Mouse (Mus musculus) monocyte, adult 59 days (primary cell): Measurements from ENCODE around the gene Ngly1. TPM values are rescaled to one million over a fixed set of nuclear protein-coding genes. Genes with fewer than 3 reads are reported as not detected.

Experiments
- total RNA-seq, 2 experiments: library from RNA; stranded (reverse); gene quantifications; one replicate each; pipeline ENCODE4 v1.2.4; 2023

Gene Ngly1
- 10 to 100 TPM; 45.6 to 51.3 TPM for total RNA-seq

GRCm38 (mm10) chr14:16249171-16249874, at the start of gene Ngly1, which contains the start of gene Oxsm:
TSS of gene Ngly1 (plus strand) at chr14:16249280.
TSS of gene Oxsm (minus strand) at chr14:16249808.

Other genes with a start within 250 kb of the Ngly1 start
- 10 to 100 TPM in 1 of 2 experiments, 1 to 10 TPM in 1; 7.7 to 11.1 TPM for gene Oxsm, start 528 bp downstream of the Ngly1 start, total RNA-seq
- gene Top2b, start 115.9 kb downstream of the Ngly1 start, total RNA-seq = 100 to 1,000 TPM; 104 to 113 TPM